In the genomic region with DNA sequence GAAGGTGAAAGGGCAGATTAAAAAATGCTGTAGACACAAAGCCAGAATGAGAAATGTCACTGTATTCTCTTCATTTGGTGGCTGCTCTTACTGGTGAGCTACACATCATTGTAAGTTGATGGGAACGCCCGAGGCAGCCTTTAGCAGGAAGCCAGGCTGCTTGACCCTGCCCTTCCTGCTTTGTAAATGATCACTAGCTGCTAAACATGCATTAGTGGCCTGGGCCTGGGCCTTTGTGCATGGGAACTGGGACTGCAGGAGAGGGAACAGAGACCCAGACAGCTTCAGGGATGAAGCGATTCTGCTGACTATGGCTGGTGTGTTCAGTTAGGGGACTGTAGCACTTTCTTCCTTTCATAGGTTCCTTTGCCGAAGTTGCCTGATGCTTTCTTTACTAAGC, we compare ENCODE assay signal across 7 mouse cellular contexts. TPM values are rescaled to one million over a fixed set of nuclear protein-coding genes. Genes with fewer than 3 reads are reported as not detected.
DNase-seq lines count a peak whose midpoint lies in the region; ATAC-seq lines count a peak whose summit lies in the region.

No protein-coding gene starts in this region.

- no peaks in the 10 kb centered on the region for H3K27me3 ChIP-seq in embryonic facial prominence, embryonic 13.5 days
- H3K27me3 ChIP-seq in limb, embryonic 10.5 days (ENCODE audit: low read depth, poor library complexity, severe bottlenecking): no peaks in the 10 kb centered on the region
- no peaks in the 10 kb centered on the region for H3K27me3 ChIP-seq in midbrain, embryonic 10.5 days (ENCODE audit: low read depth, poor library complexity, severe bottlenecking)

- peak; percentile 28 to 51 for DNase-seq in adrenal gland, postnatal 36 days
- DNase-seq in heart, postnatal 25 days (ENCODE audit: low spot score): peak; percentile 45
- DNase-seq in limb, embryonic 10.5 days (ENCODE audit: low spot score): peak; percentile 43
- peak; percentile 32 for DNase-seq in midbrain, embryonic 10.5 days (ENCODE audit: low spot score)
- no peak for DNase-seq in frontal cortex, adult 2 months (ENCODE audit: extremely low spot score in 1 of 2, low spot score in 1 of 2)
- no peak for DNase-seq in left cerebral cortex, postnatal 14 days (ENCODE audit: low spot score in 2 of 2)

- no peak overlapping the region for H3K4me3 ChIP-seq in embryonic facial prominence, embryonic 13.5 days
- no peak overlapping the region for H3K4me3 ChIP-seq in limb, embryonic 10.5 days
- H3K4me3 ChIP-seq in midbrain, embryonic 10.5 days: no peak overlapping the region

- peak overlapping the region; percentile 41 for H3K9ac ChIP-seq in embryonic facial prominence, embryonic 13.5 days

- peaks cover 37% of the 10 kb centered on the region for H3K4me1 ChIP-seq in embryonic facial prominence, embryonic 13.5 days
- peaks cover 26% of the 10 kb centered on the region for H3K4me1 ChIP-seq in limb, embryonic 10.5 days
- peaks cover 29% of the 10 kb centered on the region for H3K4me1 ChIP-seq in midbrain, embryonic 10.5 days

- H3K27ac ChIP-seq in embryonic facial prominence, embryonic 13.5 days: peak overlapping the region; percentile 62
- peak overlapping the region; percentile 74 for H3K27ac ChIP-seq in limb, embryonic 10.5 days
- peak overlapping the region; percentile 69 for H3K27ac ChIP-seq in midbrain, embryonic 10.5 days (replicated peaks)

- H3K4me2 ChIP-seq in embryonic facial prominence, embryonic 13.5 days: no peak overlapping the region

- 0 out of 2 replicates have a peak, but pooled peaks cover 4% of the 10 kb centered on the region for H3K36me3 ChIP-seq in embryonic facial prominence, embryonic 13.5 days
- H3K36me3 ChIP-seq in limb, embryonic 10.5 days: no peaks in the 10 kb centered on the region
- H3K36me3 ChIP-seq in midbrain, embryonic 10.5 days: 0 out of 2 replicates have a peak, but pooled peaks cover 2% of the 10 kb centered on the region

- intact Hi-C loops in heart, postnatal 25 days (cut with DNase I): loop anchor here (5.0 kb wide), 1 partner anchor 36 kb away; the partner anchor contains the start of gene Gnaq
- intact Hi-C loops in left cerebral cortex, postnatal 14 days (cut with DNase I): no loop called here

- H3K9me3 ChIP-seq in embryonic facial prominence, embryonic 13.5 days: no peaks in the 10 kb centered on the region
- H3K9me3 ChIP-seq in limb, embryonic 10.5 days (replicated peaks): no peaks in the 10 kb centered on the region
- H3K9me3 ChIP-seq in midbrain, embryonic 10.5 days (replicated peaks): no peaks in the 10 kb centered on the region

- 21% methylated on average over 4 of the region's 4 CpGs for WGBS in embryonic facial prominence, embryonic 13.5 days
- 41% methylated on average over 4 of the region's 4 CpGs for WGBS in limb, embryonic 10.5 days
- WGBS in midbrain, embryonic 10.5 days: 58% methylated on average over 4 of the region's 4 CpGs

- no peak for ATAC-seq in embryonic facial prominence, embryonic 13.5 days (ENCODE audit: insufficient number of reproducible peaks, insufficient read depth, low FRiP score, low TSS enrichment, low read depth)

RNA-seq across cellular contexts. Expression of gene Gnaq, which starts 35.6 kb away (rescaled TPM):
- total RNA-seq in adrenal gland, postnatal 36 days (2021): 10 to 100 TPM; 56.8 to 58.0 TPM
- 29.9 and 34.6 TPM in 2 replicates for polyA plus RNA-seq in embryonic facial prominence, embryonic 13.5 days (2015; fragmentation: Nextera tagmentation; extraction: Ambion mirVana)
- 10 to 100 TPM; 24.9 to 25.8 TPM for total RNA-seq in heart, postnatal 25 days (2021)
- 16.8 and 19.6 TPM in 2 replicates for polyA plus RNA-seq in limb, embryonic 10.5 days (2016; fragmentation: Nextera tagmentation; extraction: Ambion mirVana)
- polyA plus RNA-seq in midbrain, embryonic 10.5 days (2016; fragmentation: Nextera tagmentation; extraction: Ambion mirVana): 20.9 and 27.5 TPM in 2 replicates
- 59.5 and 64.6 TPM in 2 replicates for polyA plus RNA-seq in frontal cortex, adult 2 months (2012; rRNA removed)
- 100 to 1,000 TPM; 177 to 181 TPM for total RNA-seq in left cerebral cortex, postnatal 14 days (2021)

Comparison
In these comparisons a context has a peak if more than half of its experiments do, and no peak if none do; other contexts are left out.
1. DNase-seq: peak in adrenal gland, postnatal 36 days (2 of 2), heart, postnatal 25 days (single experiment), limb, embryonic 10.5 days (single experiment) and midbrain, embryonic 10.5 days (single experiment); none in frontal cortex, adult 2 months (0 of 2) and left cerebral cortex, postnatal 14 days (0 of 2).
2. Peak in every context shown above with its lines, with median percentiles within 50 percentile points of each other: H3K27ac ChIP-seq.